Mouse (Mus musculus) heart, postnatal 0 days (tissue): ENCODE data around the gene Abhd8.

Experiments
- CTCF ChIP-seq: IDR thresholded peaks from 2 replicates; pipeline ENCODE4 v1.5.1; 2016; ENCODE audit warnings: antibody characterized with exemption, control low read depth, low read depth
- EP300 ChIP-seq: IDR thresholded peaks from 2 replicates; pipeline ENCODE4 v1.6.1; 2016; ENCODE audit warnings: antibody characterized with exemption, low read depth

GRCm38 (mm10) chr8:71437041-71437440 is 26.4 kb downstream of the Abhd8 start:
- TF ChIP-seq CTCF (no peak), EP300 (no peak)
